Mouse (Mus musculus) CH12.LX (cell line): ENCODE measurements around the gene Dnajb4. TPM values are rescaled to one million over a fixed set of nuclear protein-coding genes. Genes with fewer than 3 reads are reported as not detected.

Experiments
- DNase-seq: peaks from one replicate; pipeline ENCODE4 v3.0.0-alpha.2; 2013; ENCODE audit errors: extremely low read depth
- H3K27ac ChIP-seq: 2 replicates; pipeline ENCODE4 v1.5.1; 2012; ENCODE audit warnings: low read depth, mild to moderate bottlenecking, control low read depth, moderate library complexity; ENCODE audit not compliant: insufficient read depth
- H3K27me3 ChIP-seq: replicated peaks from 2 replicates; pipeline ENCODE3; 2012; ENCODE audit warnings: inconsistent platforms
- H3K36me3 ChIP-seq, 2 experiments: replicated peaks in 1 of 2; 2 replicates each; pipeline versions ENCODE3 to v1.6.1; 2012; ENCODE audit warnings: inconsistent platforms in 1 of 2, low read length in 1 of 2, mild to moderate bottlenecking in 1 of 2, mixed read lengths in 1 of 2, moderate library complexity in 1 of 2; ENCODE audit not compliant: control insufficient read depth in 1 of 2, insufficient read depth in 1 of 2
- H3K4me1 ChIP-seq, 2 experiments: 2 replicates each; pipeline ENCODE4 v1.6.1; 2012; ENCODE audit warnings: inconsistent platforms in 1 of 2, moderate library complexity in 1 of 2; ENCODE audit not compliant: insufficient read depth in 2 of 2, control insufficient read depth in 1 of 2
- H3K4me2 ChIP-seq: 2 replicates; pipeline ENCODE4 v1.6.1; 2012; ENCODE audit warnings: low read depth, mild to moderate bottlenecking, control low read depth; ENCODE audit not compliant: poor library complexity, insufficient read depth, severe bottlenecking
- H3K4me3 ChIP-seq, 3 experiments: fragments of 150-350 bp in 1 of 3; sonication (generic) in 1 of 3; replicated peaks in 1 of 3; 2 replicates each; pipeline versions ENCODE3 to v1.5.1; 2011 to 2012; ENCODE audit warnings: low read depth in 2 of 3, low read length in 2 of 3, mild to moderate bottlenecking in 2 of 3, moderate library complexity in 2 of 3, control low read depth in 1 of 3, improper control_type of control experiment in 1 of 3, inconsistent platforms in 1 of 3, mixed read lengths in 1 of 3; ENCODE audit not compliant: poor library complexity in 1 of 3
- H3K79me2 ChIP-seq: replicated peaks from 2 replicates; pipeline ENCODE4 v1.6.1; 2012; ENCODE audit warnings: mild to moderate bottlenecking, moderate library complexity; ENCODE audit not compliant: control insufficient read depth, poor library complexity, insufficient read depth, severe bottlenecking; ENCODE audit errors: extremely low read depth
- H3K9ac ChIP-seq: 2 replicates; pipeline ENCODE4 v1.6.1; 2012; ENCODE audit warnings: low read depth, mild to moderate bottlenecking, control low read depth, moderate library complexity; ENCODE audit not compliant: insufficient read depth
- H3K9me3 ChIP-seq: replicated peaks from 2 replicates; pipeline ENCODE3; 2012; ENCODE audit warnings: low read length, inconsistent platforms, mixed read lengths
- CHD2 ChIP-seq: IDR thresholded peaks from 2 replicates; pipeline ENCODE4 v1.6.1; 2011; ENCODE audit warnings: low read length, improper control_type of control experiment
- CTCF ChIP-seq, 2 experiments: IDR thresholded peaks in 1 of 2; conservative IDR thresholded peaks in 1 of 2; 2 replicates each; pipeline ENCODE4 v1.5.1; 2011 to 2012; ENCODE audit warnings: low read depth in 2 of 2, low read length in 2 of 2, improper control_type of control experiment in 1 of 2, inconsistent platforms in 1 of 2, mild to moderate bottlenecking in 1 of 2, moderate library complexity in 1 of 2
- EP300 ChIP-seq: IDR thresholded peaks from 2 replicates; pipeline ENCODE4 v1.6.1; 2011; ENCODE audit warnings: low read length, improper control_type of control experiment
- ETS1 ChIP-seq: conservative IDR thresholded peaks from 2 replicates; pipeline ENCODE4 v1.6.1; 2012; ENCODE audit warnings: low read depth, mild to moderate bottlenecking, inconsistent platforms, low read length, improper control_type of control experiment, moderate library complexity
- GABPA ChIP-seq: IDR thresholded peaks from 2 replicates; pipeline ENCODE4 v1.6.1; 2012; ENCODE audit warnings: low read depth, low read length, improper control_type of control experiment, inconsistent platforms; ENCODE audit not compliant: insufficient replicate concordance
- IRF4 ChIP-seq: IDR thresholded peaks from 2 replicates; pipeline ENCODE4 v1.6.1; 2014; ENCODE audit warnings: low read depth, mild to moderate bottlenecking, inconsistent platforms, low read length, improper control_type of control experiment
- JUN ChIP-seq: IDR thresholded peaks from 2 replicates; pipeline ENCODE4 v1.6.1; 2011; ENCODE audit warnings: low read depth, mild to moderate bottlenecking, low read length, improper control_type of control experiment, moderate library complexity; ENCODE audit not compliant: insufficient read depth
- JUND ChIP-seq: conservative IDR thresholded peaks from 2 replicates; pipeline ENCODE4 v1.6.1; 2011; ENCODE audit warnings: low read depth, low read length, improper control_type of control experiment
- MEF2A ChIP-seq: IDR thresholded peaks from 2 replicates; pipeline ENCODE4 v1.6.1; 2014; ENCODE audit warnings: low read depth, mild to moderate bottlenecking, inconsistent platforms, low read length, improper control_type of control experiment, borderline replicate concordance
- NELFE ChIP-seq: IDR thresholded peaks from 2 replicates; pipeline ENCODE4 v1.6.1; 2011; ENCODE audit warnings: low read depth, low read length, improper control_type of control experiment
- NRF1 ChIP-seq: IDR thresholded peaks from 2 replicates; pipeline ENCODE4 v1.6.1; 2014; ENCODE audit warnings: low read depth, mild to moderate bottlenecking, inconsistent platforms, low read length, improper control_type of control experiment, moderate library complexity
- PAX5 ChIP-seq: IDR thresholded peaks from 2 replicates; pipeline ENCODE4 v1.6.1; 2012; ENCODE audit warnings: low read length, inconsistent platforms, mixed read lengths
- POLR2AphosphoS2 ChIP-seq: IDR thresholded peaks from 2 replicates; pipeline ENCODE4 v1.6.1; 2011; ENCODE audit warnings: low read depth, low read length, improper control_type of control experiment
- RAD21 ChIP-seq: IDR thresholded peaks from 2 replicates; pipeline ENCODE4 v1.6.1; 2011; ENCODE audit warnings: low read depth, mild to moderate bottlenecking, low read length, improper control_type of control experiment, moderate library complexity
- SIN3A ChIP-seq: IDR thresholded peaks from 2 replicates; pipeline ENCODE4 v1.6.1; 2012; ENCODE audit warnings: low read length, improper control_type of control experiment, inconsistent platforms
- TCF12 ChIP-seq: IDR thresholded peaks from 2 replicates; pipeline ENCODE4 v1.6.1; 2014; ENCODE audit warnings: low read depth, mild to moderate bottlenecking, inconsistent platforms, low read length, improper control_type of control experiment
- UBTF ChIP-seq: IDR thresholded peaks from 2 replicates; pipeline ENCODE4 v1.6.1; 2012; ENCODE audit warnings: low read depth, mild to moderate bottlenecking, inconsistent platforms, low read length, improper control_type of control experiment, moderate library complexity
- USF2 ChIP-seq: conservative IDR thresholded peaks from 2 replicates; pipeline ENCODE4 v1.6.1; 2011; ENCODE audit warnings: low read depth, low read length, improper control_type of control experiment
- ZNF384 ChIP-seq: IDR thresholded peaks from 2 replicates; pipeline ENCODE4 v1.6.1; 2012; ENCODE audit warnings: low read depth, low read length, improper control_type of control experiment, inconsistent platforms
- dilution Hi-C: fragments of 300-500 bp; cut with MboI; formaldehyde crosslinking; loops from 2 replicates; pipeline ENCODE4 v1.14.3; 2020; ENCODE audit warnings: low sequenced_read_pairs; ENCODE audit not compliant: extremely low pct_unique_long_range_greater_than_20kb, extremely low pct_ligation_motif_present
- in situ Hi-C: fragments of 300-500 bp; cut with MboI; formaldehyde crosslinking; loops from 3 replicates; pipeline ENCODE4 v1.14.3; 2019; ENCODE audit warnings: low sequenced_read_pairs, low pct_ligation_motif_present, low pct_unique_long_range_greater_than_20kb, mixed read lengths
- polyA plus RNA-seq: library from polyadenylated mRNA; unstranded; fragments of >175 nt; gene quantifications from 2 replicates; pipeline ENCODE4 v1.2.1, GENCODE M21; 2012; ENCODE audit warnings: low read depth; ENCODE audit not compliant: insufficient read length
- total RNA-seq, 2 experiments: library from RNA; depleted of rRNA; stranded (reverse); fragments of 300-350 nt in 1 of 2; fragments of >200 nt in 1 of 2; gene quantifications; 2 replicates each; pipeline ENCODE4 v1.2.3; 2012 to 2014

Gene Dnajb4
- total and polyA plus RNA-seq, 3 experiments = 11.7 to 26.4 (median 17.7) TPM

GRCm38 (mm10) chr3:152168007-152168406, 42.1 kb downstream of the Dnajb4 start:
- Histone ChIP-seq H3K4me3 (no peak overlapping the region), H3K4me1 (no peaks in the 10 kb centered on the region), H3K79me2 (no peaks in the 10 kb centered on the region), H3K27me3 (no peaks in the 10 kb centered on the region), H3K36me3 (no peaks in the 10 kb centered on the region), H3K4me2 (no peak overlapping the region), H3K27ac (no peak overlapping the region), H3K9me3 (peaks cover 2% of the 10 kb centered on the region), H3K9ac (no peak overlapping the region)
- no peak for TF ChIP-seq USF2
- TF ChIP-seq CHD2 = no peak
- no peak for TF ChIP-seq NRF1
- no peak for TF ChIP-seq PAX5
- no peak for TF ChIP-seq JUND
- no peak for TF ChIP-seq POLR2AphosphoS2
- no peak for TF ChIP-seq SIN3A
- TF ChIP-seq MEF2A = no peak
- TF ChIP-seq ZNF384 = no peak
- TF ChIP-seq CTCF (conservative IDR thresholded peaks at IDR 0.05 in 1 of 2, IDR thresholded peaks at IDR 0.05 in 1 of 2; ENCODE audit: low read depth in 2 of 2, low read length in 2 of 2) = no peak
- no peak for TF ChIP-seq RAD21
- TF ChIP-seq IRF4 = no peak
- in situ Hi-C loops = no loop called here
- DNase-seq = no peak
- dilution Hi-C loops = no loop called here

GRCm38 (mm10) chr3:152166699-152167451, 43.2 kb downstream of the Dnajb4 start:
- no peak for DNase-seq
- Histone ChIP-seq H3K27ac (no peak overlapping the region), H3K4me2 (no peak overlapping the region), H3K36me3 (no peaks in the 10 kb centered on the region), H3K4me3 (no peak overlapping the region), H3K9ac (no peak overlapping the region), H3K9me3 (peaks cover 2% of the 10 kb centered on the region), H3K79me2 (no peaks in the 10 kb centered on the region), H3K27me3 (no peaks in the 10 kb centered on the region), H3K4me1 (no peaks in the 10 kb centered on the region)
- TF ChIP-seq NELFE (no peak), POLR2AphosphoS2 (no peak), CTCF (conservative IDR thresholded peaks at IDR 0.05 in 1 of 2, IDR thresholded peaks at IDR 0.05 in 1 of 2; ENCODE audit: low read depth in 2 of 2, low read length in 2 of 2) (no peak), ETS1 (no peak), TCF12 (no peak), GABPA (no peak), UBTF (no peak), MEF2A (no peak), EP300 (no peak), JUN (no peak)
- in situ Hi-C loops (no loop called here), dilution Hi-C loops (no loop called here)
